Mouse (Mus musculus) small intestine, adult 2 months (tissue): Measurements from ENCODE around the gene Nfatc2. TPM values are rescaled to one million over a fixed set of nuclear protein-coding genes. Genes with fewer than 3 reads are reported as not detected.
A peak's percentile ranks its signal among the peaks of the same experiment; 100 is the strongest.

Experiments used
- H3K27ac ChIP-seq: fragments of 200-500 bp; 2 replicates; pipeline ENCODE4 v1.5.1; 2012; ENCODE audit warnings: low read depth, low read length, control low read depth, inconsistent platforms; ENCODE audit not compliant: insufficient read depth
- H3K27me3 ChIP-seq: fragments of 200-500 bp; 2 replicates; pipeline ENCODE4 v1.6.1; 2012; ENCODE audit warnings: mild to moderate bottlenecking, moderate library complexity, low read length, inconsistent platforms; ENCODE audit not compliant: control insufficient read depth, insufficient read depth
- H3K36me3 ChIP-seq: fragments of 200-500 bp; 2 replicates; pipeline ENCODE4 v1.6.1; 2012; ENCODE audit warnings: mild to moderate bottlenecking, low read length, control low read depth, inconsistent platforms; ENCODE audit not compliant: control insufficient read depth, insufficient read depth
- H3K4me1 ChIP-seq: fragments of 200-500 bp; 2 replicates; pipeline ENCODE4 v1.6.1; 2012; ENCODE audit warnings: low read length, inconsistent platforms, mixed read lengths; ENCODE audit not compliant: control insufficient read depth, insufficient read depth, insufficient read length
- H3K4me3 ChIP-seq: fragments of 200-500 bp; 2 replicates; pipeline ENCODE4 v1.5.1; 2012; ENCODE audit warnings: low read depth, mild to moderate bottlenecking, control low read depth, inconsistent platforms, low read length, moderate library complexity
- CTCF ChIP-seq: fragments of 200-500 bp; IDR thresholded peaks from 2 replicates; pipeline ENCODE4 v1.5.1; 2012; ENCODE audit warnings: low read depth, mild to moderate bottlenecking, control low read depth, inconsistent platforms, low read length, moderate library complexity, mixed read lengths; ENCODE audit not compliant: insufficient replicate concordance, insufficient read length; ENCODE audit errors: extremely low read depth
- POLR2A ChIP-seq: fragments of 200-500 bp; IDR thresholded peaks from 2 replicates; pipeline ENCODE4 v1.6.1; 2012; ENCODE audit warnings: low read depth, mild to moderate bottlenecking, control low read depth, inconsistent platforms, low read length, moderate library complexity
- WGBS: fragments of 180-500 bp; shearing (Covaris S2); methylation state at CpG from one replicate; pipeline ENCODE4 v1.1.7; 2018; 5-methylcytosine and 5-hydroxymethylcytosine counted together
- polyA plus RNA-seq: library from polyadenylated mRNA; depleted of rRNA; stranded (reverse); fragments of >200 nt; gene quantifications from 2 replicates; pipeline ENCODE4 v1.2.3, GENCODE M21; 2012

Gene Nfatc2
- polyA plus RNA-seq, 1 experiment, result 3.9 TPM

DNA sequence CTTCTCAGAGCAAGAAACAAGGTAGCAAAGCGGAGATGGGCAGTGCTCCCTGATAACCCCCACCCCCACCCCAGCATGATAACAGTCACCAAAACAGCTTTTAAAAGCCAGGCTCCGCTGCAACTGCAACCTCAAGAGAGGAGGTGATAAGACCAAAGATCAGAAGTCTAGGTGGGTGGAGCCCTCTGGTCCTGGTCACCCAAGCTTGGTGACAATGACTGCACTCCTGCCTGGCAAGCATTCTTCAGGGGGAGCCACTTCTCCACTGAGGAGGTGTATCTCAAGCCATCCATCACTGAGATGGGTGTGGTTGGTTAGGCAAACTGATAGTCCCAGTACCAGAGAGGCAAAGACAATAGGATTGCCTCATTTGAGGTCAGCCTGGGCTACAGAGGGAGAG, 10.4 kb downstream of the Nfatc2 start:
- Histone ChIP-seq H3K27ac (peak overlapping the region; percentile 9; the same call in 1 of the 2 replicates), H3K4me1 (peaks cover 5% of the 10 kb centered on the region), H3K4me3 (no peak overlapping the region), H3K36me3 (no peaks in the 10 kb centered on the region), H3K27me3 (no peaks in the 10 kb centered on the region)
- TF ChIP-seq POLR2A, result no peak; the same call in 1 of the 2 replicates
- no peak for TF ChIP-seq CTCF
- WGBS, result 54% methylated on average over 2 of the region's 2 CpGs

DNA sequence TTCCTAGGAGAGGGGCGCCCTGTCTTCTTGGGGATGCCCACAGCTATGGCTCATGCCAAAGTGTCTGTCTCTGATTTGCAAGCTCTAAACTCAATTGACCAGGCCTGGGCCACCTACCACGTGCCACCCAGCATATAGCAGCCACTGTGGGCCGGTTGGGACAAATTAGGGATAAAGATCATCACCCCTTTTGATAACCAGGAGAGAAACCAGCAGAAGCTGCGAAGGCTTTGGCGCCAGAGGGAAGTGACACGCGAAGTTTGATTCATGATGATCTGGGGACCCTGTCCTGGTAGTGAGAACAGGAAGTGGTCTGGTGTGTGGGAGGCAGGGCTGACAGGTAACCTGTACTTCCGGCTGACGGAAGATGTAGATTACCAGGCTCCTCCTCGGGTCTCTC, 10.9 kb downstream of the Nfatc2 start:
- Histone ChIP-seq H3K36me3 (no peaks in the 10 kb centered on the region), H3K27ac (peak overlapping the region; percentile 42; the same call in 1 of the 2 replicates), H3K4me1 (peaks cover 5% of the 10 kb centered on the region), H3K27me3 (no peaks in the 10 kb centered on the region), H3K4me3 (peak overlapping the region; percentile 41)
- WGBS, result 47% methylated on average over 10 of the region's 10 CpGs
- TF ChIP-seq POLR2A (no peak), CTCF (no peak)

DNA sequence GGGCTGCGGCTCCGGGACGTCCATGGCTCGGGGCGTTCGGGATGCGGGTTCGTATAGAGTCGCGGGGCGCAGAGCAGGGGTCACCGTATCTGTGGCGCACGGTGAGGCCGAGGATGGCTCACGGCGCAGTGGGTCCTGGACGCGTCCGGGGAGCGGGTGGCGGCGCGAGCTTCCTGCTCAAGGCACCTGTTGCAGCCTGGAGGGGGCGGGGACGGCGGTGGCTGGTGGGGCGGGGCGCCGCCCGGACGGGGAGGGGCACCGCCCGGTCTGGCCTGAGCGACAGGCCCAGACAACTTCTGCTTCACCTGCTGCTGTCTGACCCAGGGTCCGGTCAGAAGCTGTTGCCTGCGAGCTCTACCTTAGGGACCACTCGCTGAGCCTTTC, 11.3 kb downstream of the Nfatc2 start:
- TF ChIP-seq POLR2A (no peak), CTCF (no peak)
- no peaks in the 10 kb centered on the region for H3K27me3 ChIP-seq
- 1% methylated on average over 38 of the region's 38 CpGs for WGBS
- peak overlapping the region; percentile 42; the same call in 1 of the 2 replicates for H3K27ac ChIP-seq
- peaks cover 5% of the 10 kb centered on the region for H3K4me1 ChIP-seq
- no peaks in the 10 kb centered on the region for H3K36me3 ChIP-seq
- peak overlapping the region; percentile 75 for H3K4me3 ChIP-seq

DNA sequence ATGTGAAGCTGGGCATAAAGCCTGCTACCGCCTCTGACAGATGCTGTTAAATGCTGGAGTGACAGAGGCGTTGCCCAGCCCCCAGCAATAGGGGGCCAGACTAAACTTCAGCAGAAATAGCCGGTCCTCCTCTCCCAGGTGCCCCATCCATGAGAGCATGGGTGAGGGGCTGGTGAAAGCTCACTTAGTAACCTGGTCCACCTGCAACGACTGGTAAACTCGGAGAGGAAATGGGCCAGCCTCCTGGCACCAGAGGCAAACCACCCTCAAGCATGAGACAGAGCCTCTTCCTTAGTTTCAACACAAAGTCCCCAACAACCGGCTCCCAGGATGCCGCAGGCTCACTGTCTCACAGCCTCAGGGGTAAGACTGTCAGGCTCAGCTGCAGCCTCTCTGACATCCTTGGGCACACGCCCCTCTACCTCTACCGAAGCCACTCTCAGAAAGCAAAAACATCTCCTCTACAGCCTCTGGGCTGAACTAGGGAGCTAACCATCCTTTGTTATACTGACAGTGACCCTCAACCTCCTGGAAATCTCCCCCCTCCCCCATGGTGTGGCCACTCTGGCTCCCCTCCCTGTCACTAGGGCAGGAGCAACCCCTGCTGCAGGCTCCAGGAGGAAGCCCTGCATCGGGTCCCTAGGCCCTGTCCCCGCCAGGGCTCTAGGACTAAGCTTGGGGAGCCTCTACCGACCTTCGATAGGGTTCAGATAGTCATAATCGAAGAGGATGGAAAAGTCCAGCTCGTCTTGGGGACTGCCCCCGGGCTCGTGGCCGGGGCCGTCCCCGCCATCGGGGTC, 11.9 kb downstream of the Nfatc2 start:
- peaks cover 5% of the 10 kb centered on the region for H3K4me1 ChIP-seq
- WGBS, result 13% methylated on average over 21 of the region's 21 CpGs
- H3K27me3 ChIP-seq, result no peaks in the 10 kb centered on the region
- peak overlapping the region; percentile 75 for H3K4me3 ChIP-seq
- H3K36me3 ChIP-seq, result no peaks in the 10 kb centered on the region
- 0 out of 2 replicates have a peak overlapping the region, but pooled peaks have one; percentile 6 for H3K27ac ChIP-seq
- no peak for TF ChIP-seq CTCF
- TF ChIP-seq POLR2A, result no peak

DNA sequence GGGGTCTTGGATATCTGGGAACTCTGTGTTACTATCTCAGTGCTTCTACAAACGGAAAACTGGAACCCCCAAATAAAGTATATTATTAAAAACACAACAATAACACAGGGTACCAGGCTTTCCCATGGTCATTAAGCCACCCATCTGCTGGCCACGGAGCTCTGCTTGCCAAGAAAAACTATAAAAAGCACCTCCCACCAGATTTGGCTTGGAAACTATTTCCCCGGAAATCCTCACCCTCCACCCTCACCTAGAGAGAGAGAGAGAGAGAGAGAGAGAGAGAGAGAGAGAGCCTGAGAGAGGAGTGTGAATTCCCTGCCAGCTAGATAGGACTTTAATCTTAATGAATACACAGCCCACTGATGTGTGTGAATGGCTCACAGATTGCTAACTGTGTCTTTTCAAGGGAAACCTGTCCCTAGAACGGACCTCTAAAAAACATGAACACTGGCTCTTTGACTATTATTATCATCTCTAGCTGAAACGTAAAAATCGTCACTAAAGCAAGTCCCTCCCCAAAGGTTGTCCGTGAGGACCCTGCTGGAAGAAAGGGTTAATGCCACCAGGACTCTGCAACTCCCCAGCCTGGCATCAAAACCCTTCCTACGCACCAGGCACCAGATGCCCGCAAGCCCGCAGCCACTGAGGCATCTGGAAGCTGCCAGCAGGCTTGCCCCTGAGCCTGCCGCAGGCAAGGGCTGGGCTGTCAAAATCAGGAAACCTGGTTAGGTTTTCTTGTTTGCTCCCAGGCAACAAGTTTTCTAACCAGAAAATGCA, 12.7 kb downstream of the Nfatc2 start:
- H3K4me1 ChIP-seq, result peaks cover 7% of the 10 kb centered on the region
- no peak overlapping the region for H3K27ac ChIP-seq
- peak overlapping the region; percentile 75 for H3K4me3 ChIP-seq
- H3K27me3 ChIP-seq, result no peaks in the 10 kb centered on the region
- TF ChIP-seq POLR2A (no peak), CTCF (no peak)
- WGBS, result 55% methylated on average over 11 of the region's 11 CpGs
- no peaks in the 10 kb centered on the region for H3K36me3 ChIP-seq

DNA sequence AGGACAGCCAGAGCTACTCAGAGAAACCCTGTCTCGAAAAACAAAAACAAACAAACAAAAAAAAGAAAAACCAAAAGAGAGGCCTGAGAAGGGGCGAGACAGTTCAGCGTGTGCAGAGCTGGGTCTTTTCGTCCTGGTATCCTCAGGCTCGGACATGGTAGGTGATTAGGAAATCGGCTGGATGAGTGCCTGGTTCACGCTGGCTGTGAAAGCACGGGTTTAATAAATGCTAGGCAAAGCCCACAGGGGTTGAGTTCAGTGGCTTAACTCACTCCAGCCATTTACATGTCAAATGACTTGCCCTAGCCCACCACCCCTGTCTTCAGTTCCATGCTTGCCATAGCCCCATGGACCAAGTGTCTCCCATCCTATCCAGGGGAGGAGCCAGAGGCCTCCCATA, 14.3 kb downstream of the Nfatc2 start:
- peaks cover 10% of the 10 kb centered on the region for H3K4me1 ChIP-seq

DNA sequence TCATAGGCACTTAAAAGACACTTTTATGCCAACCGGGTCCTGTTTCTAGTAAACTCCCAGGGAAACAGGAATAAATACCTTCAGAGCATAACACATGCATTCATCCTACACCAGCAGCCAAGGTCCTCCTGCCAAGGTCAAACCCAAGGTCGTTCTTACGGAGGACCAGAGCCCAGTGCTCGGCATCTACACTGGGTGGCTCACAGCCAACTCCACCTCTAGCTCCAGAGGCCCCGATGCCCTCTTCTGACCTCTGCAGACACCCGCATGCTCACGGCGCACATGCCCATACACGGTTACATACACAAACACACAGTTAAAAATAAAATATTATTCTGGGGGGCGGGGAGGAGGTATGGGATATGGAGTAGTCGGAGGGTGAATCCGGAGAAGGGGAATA, 14.9 kb downstream of the Nfatc2 start:
- whole genome bisulfite sequencing, result 85% methylated on average over 12 of the region's 12 CpGs
- peaks cover 10% of the 10 kb centered on the region for H3K4me1 ChIP-seq
- no peaks in the 10 kb centered on the region for H3K36me3 ChIP-seq
- no peak for TF ChIP-seq POLR2A
- TF ChIP-seq CTCF, result no peak
- no peaks in the 10 kb centered on the region for H3K27me3 ChIP-seq
- H3K27ac ChIP-seq, result no peak overlapping the region
- H3K4me3 ChIP-seq, result no peak overlapping the region

More for the DNA sequence above, 14.3 kb downstream of the Nfatc2 start:
- Histone ChIP-seq H3K27ac (no peak overlapping the region), H3K4me3 (no peak overlapping the region), H3K36me3 (no peaks in the 10 kb centered on the region), H3K27me3 (no peaks in the 10 kb centered on the region)
- WGBS, result 90% methylated on average over 8 of the region's 8 CpGs
- no peak for TF ChIP-seq POLR2A
- TF ChIP-seq CTCF, result no peak
